Mouse (Mus musculus): Measurements from ENCODE around the gene Six5.

The Six5 gene

GRCm38 (mm10) chr7:19075723-19076585 lies 18.4 kb upstream of the Six5 start, which contains the start of gene Dmwd:
TSS of gene Dmwd (plus strand) at chr7:19076227.
- DNase-seq: peak; percentile 87 to 94

GRCm38 (mm10) chr7:19076586-19076991 lies 17.8 kb upstream of the Six5 start:
- DNase-seq: no peak

GRCm38 (mm10) chr7:19077761-19078160 lies 16.6 kb upstream of the Six5 start:
- DNase-seq: peak; percentile 81 to 84

GRCm38 (mm10) chr7:19078732-19079131 lies 15.7 kb upstream of the Six5 start:
- DNase-seq: no peak

GRCm38 (mm10) chr7:19080451-19080950 lies 13.9 kb upstream of the Six5 start:
- no peak for DNase-seq

DNA sequence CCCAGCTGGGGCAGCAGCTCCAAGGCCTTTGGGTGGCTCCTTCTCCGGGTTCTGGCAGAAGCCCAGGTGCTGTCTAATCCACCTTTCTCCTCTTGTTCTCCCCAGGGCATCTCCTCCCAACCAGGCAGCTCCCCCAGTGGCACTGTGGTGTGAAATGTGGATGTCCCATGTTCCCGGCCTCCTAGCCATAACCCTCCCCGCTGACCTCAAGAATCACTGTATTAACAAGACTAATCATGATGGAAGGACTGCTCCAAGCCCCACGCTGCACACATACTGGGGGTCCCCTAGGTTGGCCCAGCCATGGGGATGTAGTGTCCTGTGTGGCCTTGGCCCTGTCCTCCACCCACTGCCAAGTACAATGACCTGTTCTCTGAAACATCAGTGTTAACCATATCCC lies 12.2 kb upstream of the Six5 start:
- DNase-seq: no peak

DNA sequence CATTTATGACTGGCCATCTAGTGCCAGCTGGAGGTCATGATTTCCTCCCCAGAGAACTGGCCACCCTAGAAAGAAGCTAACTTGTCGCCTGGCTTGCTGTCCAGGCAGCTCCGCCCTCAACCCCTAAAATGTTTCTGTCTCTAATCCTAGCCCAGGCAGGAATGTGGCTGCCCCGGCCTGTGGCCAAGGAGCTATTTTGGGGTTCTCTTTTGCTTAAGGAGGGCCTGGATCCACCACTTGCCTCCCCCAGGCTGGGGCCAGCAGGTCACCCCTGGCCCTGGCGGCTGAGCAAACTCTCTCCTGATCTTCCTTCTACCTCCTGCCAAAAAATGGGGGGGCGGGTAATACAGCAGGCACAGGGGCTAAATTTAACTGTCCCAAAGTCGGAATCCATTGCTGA lies 11.3 kb upstream of the Six5 start:
- DNase-seq: no peak

DNA sequence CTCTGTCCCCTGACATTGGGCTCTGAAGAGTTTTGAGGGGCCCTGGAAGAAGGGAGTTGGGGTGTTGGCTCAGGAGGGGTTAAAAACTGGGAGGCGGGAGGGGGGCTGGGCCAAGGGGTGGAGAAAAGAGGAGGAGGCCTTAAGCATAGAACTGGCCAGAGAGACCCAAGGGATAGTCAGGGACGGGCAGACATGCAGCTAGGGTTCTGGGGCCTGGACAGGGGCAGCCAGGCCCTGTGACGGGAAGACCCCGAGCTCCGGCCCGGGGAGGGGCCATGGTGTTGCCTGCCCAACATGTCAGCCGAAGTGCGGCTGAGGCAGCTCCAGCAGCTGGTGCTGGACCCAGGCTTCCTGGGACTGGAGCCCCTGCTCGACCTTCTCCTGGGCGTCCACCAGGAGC lies 10.7 kb upstream of the Six5 start, which contains the start of gene Dmpk:
Gene Dmpk, plus strand, starts transcription at position 149 of the 400 bp plus-strand sequence.
- DNase-seq: no peak

GRCm38 (mm10) chr7:19084277-19084771 lies 10.1 kb upstream of the Six5 start:
- DNase-seq: no peak

DNA sequence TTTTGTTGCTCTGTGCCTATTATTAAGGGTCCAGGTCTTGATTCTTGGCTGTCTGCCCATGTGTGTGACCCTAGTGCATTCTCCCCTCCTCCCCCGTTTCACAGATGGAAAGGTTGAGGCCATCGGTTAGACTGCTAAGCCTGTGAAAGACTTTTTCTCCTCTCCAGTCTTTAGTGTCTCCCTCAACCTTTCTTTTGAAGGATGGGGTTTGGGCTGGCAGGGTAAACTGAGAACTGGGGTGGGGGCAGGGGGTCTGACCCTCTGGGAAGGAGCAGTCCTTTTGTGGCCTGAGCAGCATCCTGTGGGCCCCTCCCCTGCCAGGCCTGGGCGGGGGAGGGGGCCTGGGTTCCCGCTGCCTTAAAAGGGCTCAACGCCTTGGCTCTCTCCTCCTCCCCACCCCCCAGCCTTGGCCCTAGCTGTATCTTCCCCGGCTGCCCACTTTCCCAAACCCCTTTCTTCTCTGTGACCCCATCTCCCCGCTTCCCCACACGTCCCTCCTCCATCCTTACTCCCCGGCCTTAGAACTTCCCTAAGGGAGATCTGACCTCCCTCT lies 9.4 kb upstream of the Six5 start:
- no peak for DNase-seq

GRCm38 (mm10) chr7:19085495-19085894 lies 8.9 kb upstream of the Six5 start:
- no peak for DNase-seq

- DNase-seq: no peak
Observed at GRCm38 (mm10) chr7:19086042-19086441, 8.4 kb upstream of the Six5 start.

- no peak for DNase-seq
Observed at GRCm38 (mm10) chr7:19086760-19087159, 7.6 kb upstream of the Six5 start.

- DNase-seq: peak; percentile 69 to 73
Observed at GRCm38 (mm10) chr7:19088813-19089212, 5.6 kb upstream of the Six5 start.

DNA sequence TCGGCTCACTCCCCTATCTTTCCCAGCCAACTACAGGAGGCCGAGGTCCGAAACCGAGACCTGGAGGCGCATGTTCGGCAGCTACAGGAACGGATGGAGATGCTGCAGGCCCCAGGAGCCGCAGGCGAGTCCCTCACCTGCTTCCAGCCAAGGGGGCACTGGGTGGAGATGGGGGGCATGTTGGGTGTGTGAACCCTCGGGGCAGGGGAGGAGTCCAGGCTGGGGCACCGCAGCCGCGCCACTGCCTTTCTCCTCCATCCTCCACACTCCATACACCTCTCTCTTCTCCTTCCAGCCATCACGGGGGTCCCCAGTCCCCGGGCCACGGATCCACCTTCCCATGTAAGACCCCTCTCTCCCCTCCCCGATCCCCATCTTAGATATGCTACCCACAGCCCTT lies 2.5 kb upstream of the Six5 start:
- DNase-seq: no peak

DNA sequence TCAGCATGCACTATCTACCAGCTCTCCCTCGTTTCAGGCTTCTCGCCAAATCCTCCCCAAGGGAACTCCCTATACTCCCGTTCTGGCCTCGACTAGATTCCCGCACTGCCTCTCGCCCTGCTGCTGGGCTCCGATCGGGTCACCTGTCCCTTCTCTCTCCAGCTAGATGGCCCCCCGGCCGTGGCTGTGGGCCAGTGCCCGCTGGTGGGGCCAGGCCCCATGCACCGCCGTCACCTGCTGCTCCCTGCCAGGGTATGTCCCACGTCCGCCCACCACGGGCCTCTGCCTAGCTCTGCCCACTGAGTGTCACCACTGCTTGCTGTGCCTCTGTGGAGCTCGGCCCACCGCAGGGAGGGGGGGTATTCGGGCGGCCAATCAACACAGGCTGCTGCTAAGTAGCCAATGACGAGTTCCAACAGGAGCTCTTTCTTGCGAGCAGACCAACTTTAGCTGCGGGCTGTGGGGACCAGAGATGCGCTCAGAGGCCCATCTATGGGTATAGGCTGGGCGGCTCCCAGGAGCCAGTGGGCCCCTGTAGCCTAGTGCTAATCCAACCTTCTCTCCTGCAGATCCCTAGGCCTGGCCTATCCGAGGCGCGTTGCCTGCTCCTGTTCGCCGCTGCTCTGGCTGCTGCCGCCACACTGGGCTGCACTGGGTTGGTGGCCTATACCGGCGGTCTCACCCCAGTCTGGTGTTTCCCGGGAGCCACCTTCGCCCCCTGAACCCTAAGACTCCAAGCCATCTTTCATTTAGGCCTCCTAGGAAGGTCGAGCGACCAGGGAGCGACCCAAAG lies 1.8 kb upstream of the Six5 start:
- peak in 1 of 2 experiments; percentile 56 for DNase-seq

DNA sequence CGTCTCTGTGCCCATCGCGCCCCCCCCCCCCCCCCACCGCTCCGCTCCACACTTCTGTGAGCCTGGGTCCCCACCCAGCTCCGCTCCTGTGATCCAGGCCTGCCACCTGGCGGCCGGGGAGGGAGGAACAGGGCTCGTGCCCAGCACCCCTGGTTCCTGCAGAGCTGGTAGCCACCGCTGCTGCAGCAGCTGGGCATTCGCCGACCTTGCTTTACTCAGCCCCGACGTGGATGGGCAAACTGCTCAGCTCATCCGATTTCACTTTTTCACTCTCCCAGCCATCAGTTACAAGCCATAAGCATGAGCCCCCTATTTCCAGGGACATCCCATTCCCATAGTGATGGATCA lies 1.2 kb upstream of the Six5 start:
- peak; percentile 91 for DNase-seq

DNA sequence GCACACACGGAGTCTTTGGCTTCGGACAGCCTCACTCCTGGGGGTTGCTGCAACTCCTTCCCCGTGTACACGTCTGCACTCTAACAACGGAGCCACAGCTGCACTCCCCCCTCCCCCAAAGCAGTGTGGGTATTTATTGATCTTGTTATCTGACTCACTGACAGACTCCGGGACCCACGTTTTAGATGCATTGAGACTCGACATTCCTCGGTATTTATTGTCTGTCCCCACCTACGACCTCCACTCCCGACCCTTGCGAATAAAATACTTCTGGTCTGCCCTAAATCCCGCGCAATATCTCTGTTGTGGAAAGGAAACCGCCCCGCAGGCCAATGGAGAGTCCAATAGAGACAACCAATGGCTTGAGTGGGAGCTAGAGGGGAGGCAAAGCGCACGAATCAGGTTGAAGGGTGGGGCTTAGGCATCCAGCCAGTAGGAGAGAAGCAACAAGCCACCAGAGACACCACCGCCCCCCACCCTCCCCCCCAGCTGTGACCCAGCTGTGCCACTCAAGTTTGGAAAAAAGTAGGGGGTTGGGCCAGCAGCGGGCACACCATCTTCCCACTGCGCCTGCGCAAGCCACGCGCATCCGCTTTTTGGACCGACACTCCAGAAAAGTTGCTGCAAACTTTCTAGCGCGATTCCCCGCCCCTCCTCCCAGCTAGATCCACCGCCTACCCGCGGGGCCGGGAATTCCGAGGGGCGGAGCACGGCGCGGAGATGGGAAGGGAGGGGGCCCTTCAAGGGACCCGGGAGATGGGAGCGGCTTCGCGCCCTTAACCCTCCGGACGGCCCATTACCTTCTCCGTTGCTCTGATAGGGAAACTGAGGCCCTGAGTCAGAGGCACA lies 633 bp upstream of the Six5 start:
- DNase-seq: peak; percentile 92 to 95

GRCm38 (mm10) chr7:19094826-19095750 lies 694 bp downstream of the Six5 start:
- peak; percentile 39 to 61 for DNase-seq

GRCm38 (mm10) chr7:19095751-19096110 lies 1.3 kb downstream of the Six5 start:
- peak in 1 of 2 experiments; percentile 40 for DNase-seq

DNA sequence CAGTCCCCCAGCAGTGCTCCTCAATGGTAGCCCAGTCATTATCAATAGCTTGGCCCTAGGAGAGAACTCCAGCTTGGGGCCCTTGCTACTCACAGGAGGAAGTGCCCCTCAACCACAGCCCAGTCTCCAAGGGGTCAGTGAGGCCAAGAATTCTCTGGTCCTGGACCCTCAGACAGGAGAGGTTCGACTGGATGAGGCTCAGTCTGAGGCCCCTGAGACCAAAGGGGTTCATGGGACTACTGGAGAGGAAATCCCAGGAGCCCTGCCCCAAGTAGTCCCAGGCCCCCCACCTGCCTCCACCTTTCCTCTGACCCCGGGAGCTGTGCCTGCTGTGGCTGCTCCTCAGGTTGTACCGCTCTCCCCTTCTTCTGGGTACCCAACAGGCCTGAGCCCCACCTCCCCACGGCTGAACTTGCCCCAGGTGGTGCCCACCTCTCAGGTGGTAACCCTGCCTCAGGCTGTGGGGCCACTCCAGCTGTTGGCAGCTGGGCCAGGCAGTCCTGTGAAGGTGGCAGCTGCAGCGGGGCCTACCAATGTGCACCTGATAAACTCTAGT lies 2.1 kb downstream of the Six5 start:
- no peak for DNase-seq

All from thymus, postnatal 36 days (tissue).